30 mouse cellular contexts compared by ENCODE assay signal in the genomic region with DNA sequence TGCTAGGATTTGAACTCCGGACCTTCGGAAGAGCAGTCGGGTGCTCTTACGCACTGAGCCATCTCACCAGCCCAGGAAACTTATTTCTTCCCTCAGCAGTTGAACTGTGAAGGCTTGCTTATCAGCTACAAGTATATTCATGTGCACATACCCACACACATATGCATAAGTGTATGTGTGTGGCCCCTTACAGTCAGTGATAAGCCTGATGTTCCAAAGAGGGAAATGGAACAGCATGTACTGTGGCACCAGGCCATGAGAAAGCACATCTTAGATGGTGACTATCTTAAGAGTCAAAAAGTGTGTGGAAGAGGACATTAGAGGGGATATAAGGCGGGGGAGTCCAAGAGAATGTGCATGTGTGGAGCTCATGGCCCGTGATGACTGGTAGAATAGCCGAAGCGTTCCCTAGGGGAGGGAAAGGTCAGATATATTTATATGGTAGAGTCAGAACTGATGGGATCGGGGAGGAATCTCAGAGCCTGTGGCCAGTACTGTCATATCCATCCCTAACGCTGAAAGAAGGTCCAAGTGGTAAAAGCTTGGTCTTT. TPM values are rescaled to one million over a fixed set of nuclear protein-coding genes. Genes with fewer than 3 reads are reported as not detected.
DNase-seq lines count a peak whose midpoint lies in the region; ATAC-seq and TF ChIP-seq lines count a peak whose summit lies in the region.
"Had no signal": no experiment of that assay in that cellular context is flagged by ENCODE, and none has a peak within 500 bp of the region (broad histone marks: within the 10 kb centered on the region; RNA-seq: fewer than 3 reads in every experiment).

No protein-coding gene starts in this region.

- intact Hi-C loops in gastrocnemius, adult 2 months (cut with DNase I) = no loop called here

- no peak overlapping the region for H3K4me2 ChIP-seq in lung, embryonic 16.5 days (ENCODE audit: low read depth, low read length)
- H3K4me2 ChIP-seq in liver, embryonic 15.5 days = no peak overlapping the region
- H3K4me2 ChIP-seq in forebrain, embryonic 15.5 days (replicated peaks) = no peak overlapping the region
- H3K4me2 ChIP-seq: heart, embryonic 15.5 days; hindbrain, embryonic 13.5 days; limb, embryonic 12.5 days; lung, embryonic 14.5 days; midbrain, embryonic 11.5 days had no signal

- TF ChIP-seq CTCF in gastrocnemius, adult 2 months (IDR thresholded peaks at IDR 0.05) = no peak
- TF ChIP-seq CTCF in lung, adult 2 months (IDR thresholded peaks at IDR 0.05; ENCODE audit: insufficient read depth, low read length) = no peak

- TF ChIP-seq POLR2A in lung, adult 2 months (IDR thresholded peaks at IDR 0.05; ENCODE audit: borderline replicate concordance, extremely low read depth, low read depth, low read length) = no peak

- DNase-seq in gastrocnemius, adult 2 months = peak; percentile 41
- no peak for DNase-seq in gastrocnemius, adult 8-10 months (ENCODE audit: low spot score in 2 of 2)
- DNase-seq in lung, adult 2 months = no peak
- DNase-seq: adrenal gland, postnatal 10 days; cerebellum, adult 2 months; cerebellum, postnatal 14 days; forebrain, postnatal 0 days; heart, postnatal 4 days; kidney, adult 9 months; kidney, postnatal 10 days; layer of hippocampus, adult 9-11 months; lung, postnatal 36 days; right cerebral cortex, postnatal 25 days; spleen, adult 18-20 months; thymus, postnatal 14 days had no signal

- 0 out of 2 replicates have a peak, but pooled peaks cover 3% of the 10 kb centered on the region for H3K4me1 ChIP-seq in lung, embryonic 16.5 days (replicated peaks; ENCODE audit: control insufficient read depth, insufficient read depth, low read length)
- no peaks in the 10 kb centered on the region for H3K4me1 ChIP-seq in lung, adult 2 months (ENCODE audit: control insufficient read depth, insufficient read depth, low read length)
- peaks cover 14% of the 10 kb centered on the region; the same call in 1 of the 2 replicates for H3K4me1 ChIP-seq in liver, embryonic 15.5 days (replicated peaks)
- peaks cover 4% of the 10 kb centered on the region; the same call in 1 of the 2 replicates for H3K4me1 ChIP-seq in forebrain, embryonic 15.5 days
- H3K4me1 ChIP-seq: heart, embryonic 10.5 days; heart, embryonic 15.5 days had no signal

- H3K9me3 ChIP-seq in lung, embryonic 16.5 days (ENCODE audit: control insufficient read depth, low read length) = no peaks in the 10 kb centered on the region
- no peaks in the 10 kb centered on the region for H3K9me3 ChIP-seq in liver, embryonic 15.5 days (replicated peaks)
- H3K9me3 ChIP-seq in forebrain, embryonic 15.5 days = no peaks in the 10 kb centered on the region
- H3K9me3 ChIP-seq: G1E; heart, embryonic 10.5 days; heart, embryonic 15.5 days; hindbrain, embryonic 13.5 days; limb, embryonic 12.5 days had no signal

- H3K4me3 ChIP-seq in gastrocnemius, adult 2 months = peak overlapping the region; percentile 47
- no peak overlapping the region for H3K4me3 ChIP-seq in lung, embryonic 16.5 days (ENCODE audit: low read length)
- H3K4me3 ChIP-seq in lung, adult 2 months (replicated peaks; ENCODE audit: extremely low read depth, low read depth, low read length) = no peak overlapping the region
- no peak overlapping the region for H3K4me3 ChIP-seq in liver, embryonic 15.5 days (replicated peaks)
- no peak overlapping the region for H3K4me3 ChIP-seq in forebrain, embryonic 15.5 days
- H3K4me3 ChIP-seq: erythroblast, embryonic 14.5 days; heart, embryonic 10.5 days; heart, embryonic 15.5 days; hindbrain, embryonic 13.5 days; limb, embryonic 12.5 days had no signal

- WGBS in lung, embryonic 16.5 days = 82% methylated on average over 10 of the region's 10 CpGs
- WGBS in lung, adult 2 months = 87% methylated on average over 10 of the region's 10 CpGs
- 76% methylated on average over 10 of the region's 10 CpGs for WGBS in liver, embryonic 15.5 days (ENCODE audit: insufficient replicate concordance)
- 93% methylated on average over 10 of the region's 10 CpGs for WGBS in forebrain, embryonic 15.5 days

- H3K36me3 ChIP-seq in lung, embryonic 16.5 days (ENCODE audit: control insufficient read depth, insufficient read depth, low read length) = no peaks in the 10 kb centered on the region
- 0 out of 2 replicates have a peak, but pooled peaks cover 6% of the 10 kb centered on the region for H3K36me3 ChIP-seq in liver, embryonic 15.5 days (replicated peaks)
- H3K36me3 ChIP-seq in forebrain, embryonic 15.5 days = no peaks in the 10 kb centered on the region
- H3K36me3 ChIP-seq: G1E; heart, embryonic 10.5 days; heart, embryonic 15.5 days; hindbrain, embryonic 13.5 days; limb, embryonic 12.5 days had no signal

- no peaks in the 10 kb centered on the region for H3K27me3 ChIP-seq in lung, embryonic 16.5 days (ENCODE audit: control insufficient read depth, insufficient read depth, low read depth, low read length)
- no peaks in the 10 kb centered on the region for H3K27me3 ChIP-seq in liver, embryonic 15.5 days
- H3K27me3 ChIP-seq in forebrain, embryonic 15.5 days = no peaks in the 10 kb centered on the region
- H3K27me3 ChIP-seq: heart, embryonic 15.5 days; hindbrain, embryonic 13.5 days; Patski had no signal

- H3K9ac ChIP-seq in lung, embryonic 16.5 days (ENCODE audit: low read length) = no peak overlapping the region
- H3K9ac ChIP-seq in liver, embryonic 15.5 days = no peak overlapping the region
- H3K9ac ChIP-seq in forebrain, embryonic 15.5 days (replicated peaks) = no peak overlapping the region
- H3K9ac ChIP-seq: forebrain, postnatal 0 days; heart, embryonic 15.5 days; hindbrain, embryonic 13.5 days; limb, embryonic 12.5 days; lung, embryonic 14.5 days had no signal

- peak; percentile 32; the same call in 1 of the 2 replicates for ATAC-seq in lung, embryonic 16.5 days (ENCODE audit: low read depth)
- ATAC-seq in liver, embryonic 15.5 days (ENCODE audit: insufficient read depth) = peak; percentile 40; the same call in 1 of the 2 replicates
- no peak for ATAC-seq in forebrain, embryonic 15.5 days (replicated peaks)
- no peak for ATAC-seq in inflammation-experienced regulatory T-cells, adult 6 months
- ATAC-seq: forebrain, postnatal 0 days; intestine, postnatal 0 days; midbrain, embryonic 16.5 days; Patski had no signal

- H3K27ac ChIP-seq in gastrocnemius, adult 2 months = peak overlapping the region; percentile 85
- H3K27ac ChIP-seq in lung, embryonic 16.5 days (ENCODE audit: low read length) = no peak overlapping the region
- no peak overlapping the region for H3K27ac ChIP-seq in liver, embryonic 15.5 days (replicated peaks)
- no peak overlapping the region for H3K27ac ChIP-seq in forebrain, embryonic 15.5 days (replicated peaks)
- H3K27ac ChIP-seq: heart, embryonic 10.5 days; heart, embryonic 15.5 days; hindbrain, embryonic 13.5 days; limb, embryonic 12.5 days had no signal

RNA-seq across cellular contexts. Expression of gene Tbc1d1, which starts 13.0 kb away (rescaled TPM):
- 10 to 100 TPM; 46.4 to 46.9 TPM for total RNA-seq in gastrocnemius, adult 2 months (2021)
- total RNA-seq in gastrocnemius, adult 8-10 months (2022) = 100 to 1,000 TPM in 1 of 4 experiments, 10 to 100 TPM in 3; 52.4 to 135 (median 62.0) TPM
- polyA plus RNA-seq in lung, embryonic 16.5 days (2015; fragmentation: Nextera tagmentation; extraction: Ambion mirVana) = 38.9 and 41.5 TPM in 2 replicates
- polyA plus RNA-seq in lung, adult 2 months (2012; rRNA removed) = 12.1 and 18.5 TPM in 2 replicates
- 5.7 and 6.3 TPM in 2 replicates for polyA plus RNA-seq in liver, embryonic 15.5 days (2015; fragmentation: Nextera tagmentation; extraction: Ambion mirVana)
- 12.2 and 12.3 TPM in 2 replicates for polyA plus RNA-seq in forebrain, embryonic 15.5 days (2015; fragmentation: Nextera tagmentation; extraction: Ambion mirVana)
- 10 to 100 TPM; 28.0 to 49.0 (median 34.6) TPM for polyA plus RNA-seq in inflammation-experienced regulatory T-cells, adult 6 months (2017; shearing (Covaris generic))

Comparison
In these comparisons a context has a peak if more than half of its experiments do, and no peak if none do; other contexts are left out.
1. ATAC-seq: peak in lung, embryonic 16.5 days (single experiment) and liver, embryonic 15.5 days (single experiment); none in forebrain, embryonic 15.5 days (single experiment) and inflammation-experienced regulatory T-cells, adult 6 months (single experiment).